Mouse (Mus musculus) embryonic facial prominence, embryonic 11.5 days (tissue): Measurements from ENCODE around the gene Ihh. TPM values are rescaled to one million over a fixed set of nuclear protein-coding genes. Genes with fewer than 3 reads are reported as not detected.

Source experiments
- ATAC-seq: fragments of 200-750 bp; cut with Nextera tagmentation; replicated peaks from 2 replicates; pipeline ENCODE4 v1.8.0; 2017; ENCODE audit warnings: low read depth; ENCODE audit not compliant: insufficient number of reproducible peaks, low FRiP score, low TSS enrichment
- DNase-seq: peaks from one replicate; pipeline ENCODE4 v3.0.0-alpha.2; 2015; ENCODE audit warnings: low spot score
- H3K27ac ChIP-seq: fragments of 300-500 bp; sonication (generic); replicated peaks from 2 replicates; pipeline ENCODE4 v1.5.1; 2014; ENCODE audit warnings: mild to moderate bottlenecking, low read depth, low read length, control low read depth
- H3K27me3 ChIP-seq: fragments of 300-500 bp; sonication (generic); 2 replicates; pipeline ENCODE4 v1.6.1; 2014; ENCODE audit warnings: mild to moderate bottlenecking, low read length, moderate library complexity, mixed read lengths; ENCODE audit not compliant: control insufficient read depth, insufficient read depth
- H3K36me3 ChIP-seq: fragments of 300-500 bp; sonication (generic); replicated peaks from 2 replicates; pipeline ENCODE4 v1.6.1; 2014; ENCODE audit warnings: low read depth, mild to moderate bottlenecking, low read length, moderate library complexity, mixed read lengths; ENCODE audit not compliant: control insufficient read depth, insufficient read depth
- H3K4me1 ChIP-seq: fragments of 300-500 bp; sonication (generic); 2 replicates; pipeline ENCODE4 v1.6.1; 2014; ENCODE audit warnings: low read length, mixed read lengths; ENCODE audit not compliant: control insufficient read depth, insufficient read depth
- H3K4me2 ChIP-seq: fragments of 300-500 bp; sonication (generic); 2 replicates; pipeline ENCODE4 v1.6.1; 2014; ENCODE audit warnings: low read depth, mild to moderate bottlenecking, control low read depth, low read length, moderate library complexity
- H3K4me3 ChIP-seq: fragments of 300-500 bp; sonication (generic); 2 replicates; pipeline ENCODE4 v1.5.1; 2014; ENCODE audit warnings: low read depth, low read length, control low read depth
- H3K9ac ChIP-seq: fragments of 300-500 bp; sonication (generic); replicated peaks from 2 replicates; pipeline ENCODE4 v1.6.1; 2014; ENCODE audit warnings: mild to moderate bottlenecking, control low read depth, low read length
- H3K9me3 ChIP-seq: fragments of 300-500 bp; sonication (generic); replicated peaks from 2 replicates; pipeline ENCODE4 v1.6.1; 2016; ENCODE audit warnings: mild to moderate bottlenecking, low read length, inconsistent platforms, mixed read lengths; ENCODE audit not compliant: control insufficient read depth
- WGBS: fragments of 180-500 bp; shearing (Covaris S2); extraction: QIAGEN DNeasy Blood & Tissue Kit; methylation state at CpG from one replicate; pipeline ENCODE4 v1.1.7; 2014; 5-methylcytosine and 5-hydroxymethylcytosine counted together
- polyA plus RNA-seq: library from polyadenylated mRNA; unstranded; fragments of >200 nt; fragmentation: Nextera tagmentation; extraction: Ambion mirVana; gene quantifications from 2 replicates; pipeline ENCODE4 v1.2.1, GENCODE M21; 2014

The Ihh gene
- 0.32 TPM in 1 of 2 replicates, not detected in the other for polyA plus RNA-seq

DNA sequence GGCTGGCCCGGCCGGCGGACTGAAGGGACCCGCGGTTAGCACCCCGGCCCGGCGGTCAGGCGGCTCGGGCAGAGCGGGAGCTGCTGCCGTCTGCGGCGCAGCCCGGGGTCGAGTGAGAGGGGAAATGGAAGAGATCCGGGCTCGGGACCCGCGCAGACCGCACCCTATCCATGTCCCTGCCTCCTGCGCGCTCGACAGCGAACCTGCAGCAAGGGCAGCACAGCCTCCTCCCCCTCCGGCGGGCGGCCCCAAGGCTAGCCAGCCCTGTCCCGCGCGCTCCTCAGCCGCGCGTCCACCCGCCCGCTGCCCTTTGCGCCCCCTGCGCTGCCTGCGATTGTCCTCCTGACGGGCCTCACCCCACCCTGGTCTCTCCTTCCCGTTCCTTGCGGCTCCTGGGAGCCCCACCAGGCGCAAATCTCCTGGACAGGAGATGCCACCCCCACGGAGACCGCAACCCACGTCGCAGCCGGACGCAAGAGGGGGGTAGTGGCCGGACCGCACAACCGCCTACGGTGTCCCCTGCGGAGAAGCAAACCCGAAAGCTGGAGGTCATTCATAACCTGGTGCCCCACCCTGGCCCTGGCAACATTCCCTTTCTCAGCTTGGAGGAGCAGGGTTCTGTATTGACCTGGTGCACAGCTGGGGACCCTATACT lies at the start of gene Ihh:
TSS of gene Ihh (minus strand) at position 117 of the 655 bp plus-strand sequence.
- Histone ChIP-seq H3K9ac (no peak within 1 kb of the TSS), H3K9me3 (no peaks in the 10 kb centered on the region)
- ATAC-seq: no peak

GRCm38 (mm10) chr1:75001183-75001582 lies 49.7 kb upstream of the Ihh start:
- DNase-seq (no peak), ATAC-seq (no peak)
- Histone ChIP-seq H3K4me3 (no peak overlapping the region), H3K9me3 (no peaks in the 10 kb centered on the region), H3K27me3 (no peaks in the 10 kb centered on the region), H3K4me1 (no peaks in the 10 kb centered on the region), H3K9ac (no peak overlapping the region), H3K4me2 (no peak overlapping the region), H3K27ac (no peak overlapping the region), H3K36me3 (no peaks in the 10 kb centered on the region)
- whole genome bisulfite sequencing: 53% methylated on average over 6 of the region's 6 CpGs

More for the DNA sequence above, at the start of gene Ihh:
- no peak for DNase-seq
- peaks cover 82% of the 10 kb centered on the region for H3K27me3 ChIP-seq
- H3K4me1 ChIP-seq: peaks cover 3% of the 10 kb centered on the region; the same call in 1 of the 2 replicates
- H3K36me3 ChIP-seq: no peaks in the 10 kb centered on the region
- 1% methylated on average over 50 of the region's 55 CpGs for WGBS
- H3K27ac ChIP-seq: no peak within 1 kb of the TSS
- H3K4me2 ChIP-seq: peak within 1 kb of the TSS; percentile 36
- peak within 1 kb of the TSS; percentile 17 for H3K4me3 ChIP-seq

DNA sequence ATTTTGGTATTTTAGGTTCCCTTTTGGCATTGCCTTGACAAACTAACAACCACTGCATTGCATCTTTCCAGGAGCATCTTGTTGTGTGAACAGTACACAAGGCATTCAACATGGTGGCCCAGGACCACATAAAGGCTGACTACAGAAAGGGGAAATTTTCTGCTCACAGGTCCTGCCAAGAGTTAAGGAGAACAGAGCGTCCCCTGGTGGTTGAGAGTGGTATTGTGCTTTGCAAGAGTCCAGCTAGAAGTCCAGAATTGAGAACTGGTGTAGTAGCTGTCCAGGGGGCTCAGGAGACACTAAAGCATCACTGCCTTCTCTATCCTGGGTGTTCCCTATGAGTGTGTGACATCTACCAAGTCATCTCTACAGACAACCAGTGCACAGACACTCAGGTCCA lies 49.0 kb upstream of the Ihh start:
- Histone ChIP-seq H3K9ac (no peak overlapping the region), H3K9me3 (no peaks in the 10 kb centered on the region), H3K36me3 (no peaks in the 10 kb centered on the region), H3K27ac (no peak overlapping the region), H3K4me1 (no peaks in the 10 kb centered on the region), H3K4me2 (no peak overlapping the region), H3K27me3 (no peaks in the 10 kb centered on the region), H3K4me3 (no peak overlapping the region)
- 0% methylated on average over 1 of the region's 1 CpGs for WGBS
- ATAC-seq: no peak
- DNase-seq: peak; percentile 62

DNA sequence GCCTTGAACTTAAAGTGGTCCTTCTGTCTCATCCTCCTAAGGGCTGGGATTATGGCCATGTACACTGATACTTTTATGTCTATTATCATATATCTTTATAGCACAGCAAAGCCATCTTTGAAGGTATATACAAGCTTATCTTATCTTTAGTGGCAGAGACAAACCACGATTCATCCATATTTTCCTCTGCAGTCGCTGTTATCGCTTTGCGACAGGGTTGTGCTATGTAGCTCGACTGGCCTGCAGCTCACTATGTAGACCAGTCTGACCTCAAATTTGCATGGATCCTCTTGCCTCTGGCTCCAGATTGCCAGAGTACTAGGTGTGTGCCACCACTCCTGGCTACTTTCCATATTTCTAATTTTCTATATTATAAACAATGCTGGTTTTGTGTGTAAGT lies 47.7 kb upstream of the Ihh start:
- Histone ChIP-seq H3K9me3 (no peaks in the 10 kb centered on the region), H3K4me1 (no peaks in the 10 kb centered on the region), H3K27ac (no peak overlapping the region), H3K36me3 (no peaks in the 10 kb centered on the region), H3K4me2 (no peak overlapping the region), H3K9ac (no peak overlapping the region), H3K27me3 (no peaks in the 10 kb centered on the region), H3K4me3 (no peak overlapping the region)
- ATAC-seq (no peak), DNase-seq (no peak)
- 88% methylated on average over 5 of the region's 5 CpGs for WGBS

DNA sequence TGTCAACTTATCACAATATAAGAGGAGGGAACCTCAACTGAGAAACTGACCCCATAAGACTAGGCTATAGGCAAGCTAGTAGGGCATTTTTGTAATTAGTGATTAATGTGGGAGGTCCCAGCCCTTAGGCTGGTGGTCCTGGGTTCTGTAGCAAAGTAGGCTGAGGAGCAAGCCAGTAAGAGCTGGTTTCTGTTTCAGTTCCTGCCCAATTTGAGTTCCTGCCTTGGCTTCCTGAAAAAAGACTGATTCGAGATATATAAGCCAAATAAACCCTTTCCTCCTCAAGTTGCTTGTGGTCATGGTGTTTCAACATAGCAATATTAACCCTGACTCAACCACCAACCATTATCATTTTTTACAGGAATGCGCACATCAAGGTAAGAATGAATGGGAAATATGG lies 45.8 kb upstream of the Ihh start:
- DNase-seq (no peak), ATAC-seq (no peak)
- Histone ChIP-seq H3K9ac (no peak overlapping the region), H3K9me3 (no peaks in the 10 kb centered on the region), H3K36me3 (no peaks in the 10 kb centered on the region), H3K4me3 (no peak overlapping the region), H3K4me2 (no peak overlapping the region), H3K4me1 (no peaks in the 10 kb centered on the region), H3K27me3 (no peaks in the 10 kb centered on the region), H3K27ac (no peak overlapping the region)
- WGBS: 86% methylated on average over 2 of the region's 2 CpGs

- H3K4me1 ChIP-seq: peaks cover 5% of the 10 kb centered on the region; the same call in 1 of the 2 replicates
- H3K27me3 ChIP-seq: no peaks in the 10 kb centered on the region
- ATAC-seq: no peak
- H3K36me3 ChIP-seq: no peaks in the 10 kb centered on the region
- DNase-seq: no peak
- no peak overlapping the region for H3K4me3 ChIP-seq
- no peak overlapping the region for H3K4me2 ChIP-seq
- no peaks in the 10 kb centered on the region for H3K9me3 ChIP-seq
- no peak overlapping the region for H3K9ac ChIP-seq
- no peak overlapping the region for H3K27ac ChIP-seq
- 72% methylated on average over 8 of the region's 8 CpGs for WGBS
These were observed 25.5 kb upstream of the Ihh start for GRCm38 (mm10) chr1:74977001-74977400.

DNA sequence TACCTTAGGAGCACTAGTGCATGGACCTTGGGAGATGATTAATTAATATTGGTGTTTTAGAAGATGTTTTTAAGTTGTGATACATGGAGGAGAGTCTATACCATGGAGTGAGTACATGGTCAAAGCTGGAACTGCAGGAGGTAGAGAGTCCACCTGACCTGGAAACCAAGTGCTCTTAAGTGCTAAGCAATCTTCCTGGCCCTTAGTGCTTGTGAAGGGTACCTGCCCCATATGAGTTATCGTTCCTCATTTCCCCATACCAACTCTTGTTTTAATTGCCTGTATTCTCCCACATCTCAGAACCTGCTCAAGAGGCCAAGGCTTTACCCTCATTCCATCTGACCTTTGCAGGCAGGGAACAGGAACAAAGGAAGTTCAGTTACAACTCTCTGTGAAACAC lies 24.5 kb upstream of the Ihh start:
- peaks cover 5% of the 10 kb centered on the region; the same call in 1 of the 2 replicates for H3K4me1 ChIP-seq
- H3K27me3 ChIP-seq: no peaks in the 10 kb centered on the region
- no peaks in the 10 kb centered on the region for H3K36me3 ChIP-seq
- no peak for DNase-seq
- no peak overlapping the region for H3K27ac ChIP-seq
- no peak overlapping the region for H3K9ac ChIP-seq
- 81% methylated on average over 1 of the region's 1 CpGs for whole genome bisulfite sequencing
- no peaks in the 10 kb centered on the region for H3K9me3 ChIP-seq
- no peak overlapping the region for H3K4me2 ChIP-seq
- H3K4me3 ChIP-seq: no peak overlapping the region
- no peak for ATAC-seq

GRCm38 (mm10) chr1:74973590-74973989 lies 22.1 kb upstream of the Ihh start:
- Histone ChIP-seq H3K4me3 (no peak overlapping the region), H3K9me3 (no peaks in the 10 kb centered on the region), H3K27ac (no peak overlapping the region), H3K4me1 (0 out of 2 replicates have a peak, but pooled peaks cover 1% of the 10 kb centered on the region), H3K4me2 (no peak overlapping the region), H3K27me3 (no peaks in the 10 kb centered on the region), H3K36me3 (no peaks in the 10 kb centered on the region), H3K9ac (no peak overlapping the region)
- 81% methylated on average over 6 of the region's 6 CpGs for WGBS
- no peak for ATAC-seq
- DNase-seq: no peak
